Mouse (Mus musculus) left cerebral cortex, adult 11 months (tissue): ENCODE data around the gene Sypl.
A peak's percentile ranks its signal among the peaks of the same experiment; 100 is the strongest.
"Not testable (repeated sequence)": the region's sequence is repeated elsewhere in the genome, so short reads cannot be mapped to it uniquely, and the experiment has no call there.

Experiments
- DNase-seq: peaks from one replicate; pipeline ENCODE4 v3.0.0; 2022; ENCODE audit warnings: low spot score

Sypl gene

GRCm38 (mm10) chr12:32943347-32943746, 10.3 kb upstream of the Sypl start:
- no peak for DNase-seq

GRCm38 (mm10) chr12:32943951-32944350, 9.7 kb upstream of the Sypl start:
- no peak for DNase-seq

GRCm38 (mm10) chr12:32944884-32945454, 8.7 kb upstream of the Sypl start:
- no peak for DNase-seq

DNA sequence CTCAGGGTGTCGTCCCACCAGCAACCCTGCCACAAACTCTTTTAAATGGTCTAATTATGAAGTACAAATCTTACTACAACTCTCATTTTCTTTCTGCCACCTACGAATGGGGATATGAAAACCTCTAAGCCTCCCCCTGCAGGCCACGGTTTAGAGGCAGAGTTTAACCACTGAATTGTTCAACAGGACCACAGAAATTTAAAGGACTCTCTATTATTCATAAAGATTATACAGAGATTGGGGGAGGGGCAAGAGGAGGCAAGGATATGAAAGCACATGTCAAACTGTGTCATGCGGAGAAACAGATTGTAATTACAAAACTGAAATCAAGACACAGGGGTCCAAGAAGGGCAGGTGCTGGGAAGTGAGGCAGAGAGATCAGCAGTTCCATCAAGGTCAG, 7.3 kb upstream of the Sypl start:
- no peak for DNase-seq

- DNase-seq: peak; percentile 49
Observed at GRCm38 (mm10) chr12:32952416-32952815, 1.3 kb upstream of the Sypl start.

- DNase-seq: no peak
Observed at GRCm38 (mm10) chr12:32953066-32953465, 625 bp upstream of the Sypl start.

GRCm38 (mm10) chr12:32954216-32955021, 728 bp downstream of the Sypl start:
- DNase-seq: no peak

DNA sequence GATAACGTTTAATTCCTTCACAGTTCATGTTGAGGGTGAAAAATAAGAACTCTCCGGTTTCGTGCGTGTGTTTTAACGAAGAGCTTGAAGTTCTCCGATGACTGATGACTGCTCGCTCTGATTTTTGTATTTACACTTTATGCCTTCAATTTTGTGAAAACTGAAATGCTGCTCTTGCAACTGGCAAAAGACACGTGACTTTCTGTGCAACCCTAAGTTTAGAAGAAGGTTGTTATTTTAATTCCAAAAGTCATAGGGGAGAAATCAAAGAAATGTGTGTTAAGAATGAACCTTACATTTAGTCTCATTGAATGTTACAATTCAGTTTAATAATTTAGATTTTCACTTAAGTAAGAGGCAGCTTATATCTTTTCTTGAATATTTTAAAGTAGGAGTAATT, 1.3 kb downstream of the Sypl start:
- no peak for DNase-seq

- no peak for DNase-seq
Observed at GRCm38 (mm10) chr12:32957211-32957610, 3.5 kb downstream of the Sypl start.

GRCm38 (mm10) chr12:32962132-32962531, 8.4 kb downstream of the Sypl start:
- DNase-seq: no peak

DNA sequence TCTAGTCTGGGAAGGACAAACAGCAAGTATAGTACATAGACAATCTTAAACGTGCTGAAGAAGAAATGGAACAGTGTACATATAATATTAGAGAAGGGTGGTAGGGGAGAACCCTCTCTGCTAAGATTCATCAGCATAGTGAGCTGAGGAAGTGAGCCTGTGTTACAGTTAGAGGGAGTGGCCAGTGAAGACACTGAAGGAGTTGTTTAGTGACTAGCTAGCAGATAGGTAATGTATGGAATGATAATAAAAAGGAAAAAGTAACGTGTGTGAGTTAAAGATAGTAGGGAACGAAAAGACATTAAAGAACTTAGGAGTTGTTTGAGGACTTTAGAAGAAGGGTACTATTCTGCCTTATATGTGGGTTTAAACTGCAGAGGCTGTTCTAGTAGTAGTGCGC, 10.2 kb downstream of the Sypl start:
- DNase-seq: no peak

DNA sequence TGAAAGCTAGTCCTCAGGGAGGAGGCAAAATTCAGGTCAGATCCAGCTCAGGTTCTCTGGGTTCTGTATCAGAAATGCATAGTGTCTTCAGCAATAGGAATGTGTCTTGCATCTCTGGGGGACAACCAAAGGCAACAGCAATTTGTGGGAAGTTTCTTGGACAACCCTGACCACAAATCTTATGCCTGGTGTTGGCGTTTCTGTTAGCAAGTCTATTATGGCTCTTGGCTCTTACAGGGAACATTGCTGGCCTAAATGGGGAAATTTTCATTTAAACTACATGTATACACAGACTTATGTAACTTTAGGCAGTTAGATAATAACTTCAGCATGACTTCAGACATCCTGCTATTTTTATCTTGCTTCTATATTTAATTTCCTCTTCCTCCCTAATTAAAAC, 18.6 kb downstream of the Sypl start:
- no peak for DNase-seq

DNA sequence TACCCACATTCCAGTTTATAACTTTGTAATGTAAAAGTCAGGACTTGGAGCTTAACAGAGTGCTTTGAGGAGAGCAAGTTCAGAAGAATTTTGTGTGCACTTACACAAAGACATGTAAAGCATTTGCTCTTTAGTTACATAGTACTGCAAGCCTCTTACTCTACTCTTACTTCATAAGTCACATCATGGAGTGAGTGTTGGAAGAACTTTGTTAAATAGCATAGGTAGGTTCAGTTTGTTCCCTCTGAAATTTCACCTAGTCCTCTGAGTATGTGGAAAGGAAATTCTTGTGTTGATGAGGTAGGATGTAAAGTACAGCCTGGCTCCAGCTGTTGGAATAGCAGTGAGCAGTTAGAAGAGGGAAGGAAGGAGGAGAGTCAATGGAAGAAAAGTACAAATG, 21.2 kb downstream of the Sypl start:
- no peak for DNase-seq

- no peak for DNase-seq
Observed at GRCm38 (mm10) chr12:32975501-32975900, 21.8 kb downstream of the Sypl start.

DNA sequence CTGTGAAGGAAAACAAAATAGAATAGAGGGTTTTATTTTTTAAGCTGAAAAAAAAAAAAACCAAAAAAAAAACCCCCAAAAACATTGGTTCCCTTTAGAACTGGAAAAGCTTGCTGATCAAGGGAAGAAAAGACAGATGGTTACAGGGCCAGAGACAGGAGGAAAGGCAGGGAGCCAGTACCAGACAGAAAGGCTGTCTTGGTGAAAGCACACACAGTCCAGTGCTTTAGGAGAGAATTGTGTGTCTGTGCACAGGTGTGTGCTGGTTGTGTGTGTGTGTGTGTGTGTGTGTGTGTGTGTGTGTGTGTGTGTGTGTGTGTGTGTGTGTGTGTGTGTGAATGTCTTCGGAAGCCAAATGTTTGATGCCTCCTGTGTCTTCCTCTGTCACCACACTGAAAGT, 28.9 kb downstream of the Sypl start:
- no peak for DNase-seq

DNA sequence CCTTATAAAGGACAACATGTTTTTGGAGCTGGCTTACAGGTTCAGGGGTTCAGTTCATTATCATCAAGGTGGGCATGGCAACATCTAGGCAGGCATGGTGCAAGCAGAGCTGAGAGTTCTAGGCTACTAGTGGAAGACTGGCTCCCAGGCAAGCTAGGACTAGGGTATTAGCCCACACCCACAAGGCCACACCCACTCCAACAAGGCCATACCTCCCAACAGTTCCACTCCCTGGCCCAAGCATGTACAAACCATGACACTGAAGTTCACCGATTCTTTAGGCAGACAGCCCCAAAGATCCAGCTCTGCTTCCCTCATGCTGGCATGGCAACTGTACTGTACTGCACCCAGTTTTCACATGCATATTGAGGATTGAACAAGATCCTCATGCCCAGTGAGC, 29.4 kb downstream of the Sypl start:
- DNase-seq: no peak

DNA sequence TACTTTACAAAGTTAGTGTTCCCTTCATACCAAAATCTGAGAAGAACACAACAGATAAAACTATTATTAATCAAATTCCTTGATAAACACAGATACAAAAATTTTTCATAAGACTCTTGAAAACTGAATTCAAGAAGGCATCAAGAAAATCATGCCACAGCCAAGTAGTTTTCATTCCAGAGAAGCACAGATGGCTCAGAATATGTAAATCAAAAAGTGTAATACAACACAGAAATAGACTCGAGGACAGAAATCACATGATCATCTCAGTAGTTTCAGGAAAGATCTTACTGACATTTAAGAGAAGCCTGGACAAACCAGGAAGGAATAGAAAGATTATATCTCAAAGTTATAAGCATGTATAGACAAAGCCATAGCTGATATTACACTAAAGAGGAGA, 32.6 kb downstream of the Sypl start:
- DNase-seq: no peak

GRCm38 (mm10) chr12:32989731-32990130, 36.0 kb downstream of the Sypl start:
- DNase-seq: no peak

DNA sequence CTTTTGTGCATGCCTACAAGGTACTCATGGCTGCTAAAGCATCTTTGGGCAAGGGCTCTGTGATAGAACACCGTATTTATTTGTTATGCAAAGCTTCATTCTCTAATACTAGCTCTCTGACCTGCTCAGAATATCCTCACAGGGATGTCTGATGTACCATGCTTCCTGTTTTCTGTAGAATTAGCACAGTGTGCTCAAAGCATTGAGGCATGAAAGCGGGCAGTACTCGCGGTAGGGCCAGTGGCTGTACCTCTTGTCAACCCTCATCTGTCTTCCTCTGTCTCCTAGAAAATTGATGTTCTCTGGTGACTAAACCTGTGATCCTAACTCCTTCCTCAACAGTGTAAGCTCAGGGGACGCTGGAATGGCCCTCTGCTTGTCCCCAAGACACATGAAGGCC, 40.4 kb downstream of the Sypl start:
- no peak for DNase-seq

GRCm38 (mm10) chr12:32995081-32995834, 41.6 kb downstream of the Sypl start:
- DNase-seq: no peak

DNA sequence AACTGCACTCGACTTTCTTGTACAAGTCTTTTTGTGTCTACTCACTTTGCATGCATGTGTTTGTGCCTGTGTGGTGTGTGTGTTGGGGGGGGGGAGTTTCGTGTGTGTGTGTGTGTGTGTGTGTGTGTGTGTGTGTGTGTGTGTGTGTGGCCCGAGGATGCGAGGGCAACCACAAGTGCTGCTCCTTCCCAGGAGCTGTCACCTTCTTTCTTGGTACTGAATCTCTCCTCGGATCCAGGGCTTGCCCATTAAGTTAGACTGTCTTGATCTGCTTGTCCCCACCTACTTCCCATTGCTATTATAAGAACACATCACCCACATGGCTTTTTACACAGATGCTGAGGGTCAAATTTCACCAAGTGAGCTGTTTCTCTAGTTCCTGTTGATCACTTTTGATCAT, 45.1 kb downstream of the Sypl start:
- no peak for DNase-seq

DNA sequence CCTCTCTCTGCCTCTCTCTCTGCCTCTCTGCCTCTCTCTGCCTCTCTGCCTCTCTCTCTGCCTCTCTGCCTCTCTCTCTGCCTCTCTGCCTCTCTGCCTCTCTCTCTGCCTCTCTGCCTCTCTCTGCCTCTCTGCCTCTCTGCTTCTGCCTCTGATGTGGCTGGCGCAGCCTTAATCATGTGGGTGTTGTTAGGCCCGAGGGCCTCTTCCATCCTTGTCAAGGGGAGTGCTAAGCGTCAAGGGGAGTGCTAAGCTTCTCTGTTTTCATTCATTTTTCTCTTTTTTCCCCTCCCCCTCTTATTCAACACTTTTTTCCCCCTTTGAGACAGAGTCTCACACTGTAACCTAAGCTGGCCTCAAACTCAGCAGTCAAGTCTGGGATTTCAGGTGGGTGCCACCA, 46.1 kb downstream of the Sypl start:
- DNase-seq: not testable (repeated sequence)

DNA sequence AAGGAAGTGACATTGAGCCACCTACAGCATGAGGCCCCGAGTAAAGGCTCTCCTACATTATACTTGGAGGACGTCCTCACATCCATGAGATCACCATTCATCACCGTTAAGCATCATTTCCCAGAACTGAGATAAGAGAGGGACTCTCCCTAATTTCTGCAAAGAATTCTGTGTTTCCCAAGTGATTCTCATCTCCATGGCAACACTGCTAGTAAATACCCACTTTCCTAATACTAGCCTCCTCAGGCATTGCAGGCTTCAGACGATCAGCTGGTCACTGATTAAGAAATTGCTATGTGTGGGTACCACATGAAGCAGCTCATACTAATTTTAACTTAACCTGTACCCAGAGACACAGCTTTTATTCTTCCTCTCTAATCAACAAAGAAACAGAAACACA, 46.7 kb downstream of the Sypl start:
- no peak for DNase-seq
